Mouse (Mus musculus): Measurements from ENCODE around the gene 4930451I11Rik.

Gene 4930451I11Rik

DNA sequence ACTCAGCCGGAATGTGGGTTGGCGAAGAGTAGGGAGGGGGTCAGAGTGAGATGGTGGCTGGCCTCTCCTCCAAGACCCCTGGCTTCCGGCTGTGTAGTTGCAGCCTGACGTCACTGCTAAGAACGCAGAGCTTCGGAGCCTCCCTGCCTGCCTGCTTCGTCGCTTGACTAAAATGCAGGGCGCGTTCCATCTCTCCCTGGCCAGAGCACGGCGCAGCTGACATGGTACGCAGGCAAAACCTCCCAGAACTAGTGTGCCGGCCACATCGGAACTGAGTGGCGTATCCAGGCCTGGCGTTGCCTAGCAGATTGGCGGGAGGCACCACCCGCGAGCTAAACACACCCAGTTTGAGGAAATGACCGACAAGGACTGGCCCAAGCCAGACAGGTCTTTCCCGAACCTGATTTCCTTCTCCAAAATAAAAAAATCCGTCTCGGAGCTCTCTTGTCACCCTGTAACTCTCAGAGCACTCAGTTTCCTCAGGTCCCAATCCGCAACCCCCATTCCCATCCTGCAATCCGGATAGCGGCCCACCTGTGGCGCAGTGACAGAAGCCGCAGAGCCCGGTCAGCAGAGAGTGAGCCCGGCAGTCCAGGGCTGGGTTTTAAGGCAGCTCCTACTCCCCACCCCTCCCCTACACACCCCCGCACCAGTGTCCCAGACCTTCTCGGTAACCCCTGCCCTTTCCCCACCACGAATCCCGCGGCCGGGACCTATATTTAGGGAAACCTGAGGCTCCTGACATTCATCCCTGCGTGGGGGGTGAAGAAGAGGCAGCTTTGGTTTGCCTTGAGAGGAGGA lies 31.8 kb downstream of the 4930451I11Rik start:
- no peak for DNase-seq

DNA sequence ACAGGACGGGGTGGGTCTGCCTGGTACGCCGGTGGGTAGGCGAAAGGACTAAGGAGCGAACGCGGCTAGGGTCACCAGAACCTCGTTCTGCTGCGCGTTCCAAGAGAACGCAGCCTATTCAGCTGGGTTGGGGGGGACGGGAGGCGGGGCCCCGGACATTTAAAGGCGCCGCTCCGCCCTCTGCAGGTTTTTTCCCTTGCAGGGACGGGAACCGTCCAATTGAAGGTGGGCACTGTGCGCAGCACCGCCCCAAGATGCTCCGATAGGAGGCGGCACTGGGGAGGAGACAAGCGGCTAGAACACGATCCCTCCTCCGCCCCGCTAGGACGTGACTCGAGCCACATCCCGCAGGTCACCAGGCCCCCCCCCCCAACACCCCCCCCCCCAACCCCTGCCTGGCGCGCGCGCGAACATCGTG lies 32.4 kb downstream of the 4930451I11Rik start:
- peak; percentile 99 to 100 for DNase-seq

DNA sequence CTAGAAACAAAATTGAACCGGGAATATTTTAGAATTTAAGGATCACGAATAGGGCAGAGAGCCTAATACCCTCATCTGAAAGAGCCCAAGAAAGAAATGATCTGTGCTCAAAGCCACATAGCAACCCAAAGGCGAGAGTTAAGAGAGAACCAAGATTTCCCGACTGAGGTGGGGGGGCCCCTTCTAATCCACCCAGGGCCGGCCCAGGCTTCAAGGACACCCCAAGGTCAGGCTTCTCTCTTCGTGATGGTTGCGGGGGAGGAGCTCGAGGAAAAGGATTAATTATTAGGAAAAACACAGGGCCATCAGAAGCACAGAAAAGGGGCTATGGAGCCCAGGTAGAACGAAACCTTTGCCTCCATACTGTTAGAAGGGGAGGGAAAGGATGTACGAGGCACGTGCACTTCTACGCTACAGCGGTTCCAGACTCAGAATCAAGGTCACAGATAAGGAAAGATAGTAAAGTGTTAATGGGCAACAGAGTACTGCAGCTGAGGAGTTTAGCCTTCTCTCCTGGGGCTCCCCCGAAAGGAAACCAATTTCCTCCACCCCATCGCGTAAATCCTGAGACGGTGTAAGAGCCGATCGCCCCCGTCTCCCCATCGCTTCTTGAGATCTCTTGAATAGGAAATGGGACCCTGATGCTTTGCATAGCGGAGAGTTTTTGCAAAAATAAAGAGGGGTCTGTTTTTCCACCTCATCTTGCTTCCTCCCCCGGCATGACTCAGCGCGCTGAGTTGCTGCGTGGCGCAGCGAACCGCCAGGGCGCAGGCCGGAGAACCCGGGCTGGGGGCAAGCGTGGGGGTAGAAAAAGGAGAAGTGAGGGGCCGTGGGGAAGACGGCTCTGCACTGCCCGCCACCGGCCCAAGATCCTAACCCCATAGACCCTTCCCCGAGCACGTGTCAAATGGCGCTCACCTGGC lies 33.1 kb downstream of the 4930451I11Rik start:
- peak in 1 of 2 experiments; percentile 43 for DNase-seq

DNA sequence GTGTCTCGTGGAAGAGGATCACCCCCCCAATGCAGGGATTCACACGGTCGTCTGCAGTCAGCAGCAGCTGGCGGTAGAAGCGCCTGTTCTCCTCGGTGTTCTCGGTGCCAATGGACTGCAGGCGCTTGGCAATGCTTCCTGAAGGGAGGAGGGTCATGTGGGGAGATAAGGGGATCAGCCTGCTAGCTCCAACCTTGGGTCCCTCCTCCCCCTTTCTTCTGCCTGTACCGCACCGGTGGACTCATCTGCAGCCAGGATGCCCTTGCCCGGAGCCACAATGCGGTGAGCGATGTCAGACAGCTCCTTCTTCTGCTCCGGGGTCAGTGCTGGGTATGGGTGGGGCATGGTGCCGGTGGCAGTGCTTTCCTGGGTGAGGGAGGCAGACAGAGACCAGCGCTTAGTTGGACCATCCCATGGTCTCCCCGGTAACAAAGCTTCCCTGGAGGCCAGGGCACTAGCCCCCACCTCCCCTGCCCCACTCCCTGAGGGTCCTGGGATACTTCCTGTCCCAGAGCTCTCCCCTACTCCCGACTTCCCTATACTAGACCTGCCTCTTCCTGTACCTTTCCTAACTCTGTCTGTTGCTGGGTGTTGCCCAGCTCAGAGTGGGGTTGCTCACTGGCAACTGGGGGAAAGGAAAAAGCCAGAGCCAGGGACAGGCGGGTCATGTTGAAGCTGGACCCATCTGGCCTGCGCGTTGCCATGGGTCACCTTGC lies 33.9 kb downstream of the 4930451I11Rik start, which contains the start of gene Fam57b:
Gene Fam57b (plus strand): TSS at position 258 of the 716 bp plus-strand sequence.
- peak; percentile 53 to 70 for DNase-seq

DNA sequence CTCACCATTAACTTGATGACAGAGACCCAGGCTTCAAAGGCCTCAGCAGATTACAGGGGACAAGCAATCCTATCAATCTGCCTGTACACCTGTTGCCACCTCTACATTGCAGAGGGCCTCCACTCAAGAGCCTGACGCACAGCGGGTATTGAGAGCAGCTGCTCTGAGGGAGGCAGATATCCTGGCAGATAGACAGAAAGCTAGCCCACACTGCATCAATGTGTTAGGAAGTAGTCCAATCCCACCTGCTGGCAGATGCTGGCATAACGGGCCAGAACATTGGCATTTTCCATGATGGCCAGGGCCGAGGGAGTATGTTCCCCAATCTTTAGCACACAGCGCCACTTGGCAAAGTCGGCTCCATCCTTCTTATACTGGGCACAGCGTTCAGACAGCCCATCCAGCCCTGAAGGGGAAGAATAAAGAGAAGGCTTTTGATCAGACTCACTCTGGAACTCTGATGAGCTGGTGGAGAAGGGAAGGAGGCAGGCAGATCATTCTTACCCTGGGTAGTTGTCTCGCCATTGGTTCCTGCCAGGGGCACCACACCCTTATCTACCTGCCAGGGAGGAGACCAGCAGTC lies 35.0 kb downstream of the 4930451I11Rik start:
- DNase-seq = no peak

DNA sequence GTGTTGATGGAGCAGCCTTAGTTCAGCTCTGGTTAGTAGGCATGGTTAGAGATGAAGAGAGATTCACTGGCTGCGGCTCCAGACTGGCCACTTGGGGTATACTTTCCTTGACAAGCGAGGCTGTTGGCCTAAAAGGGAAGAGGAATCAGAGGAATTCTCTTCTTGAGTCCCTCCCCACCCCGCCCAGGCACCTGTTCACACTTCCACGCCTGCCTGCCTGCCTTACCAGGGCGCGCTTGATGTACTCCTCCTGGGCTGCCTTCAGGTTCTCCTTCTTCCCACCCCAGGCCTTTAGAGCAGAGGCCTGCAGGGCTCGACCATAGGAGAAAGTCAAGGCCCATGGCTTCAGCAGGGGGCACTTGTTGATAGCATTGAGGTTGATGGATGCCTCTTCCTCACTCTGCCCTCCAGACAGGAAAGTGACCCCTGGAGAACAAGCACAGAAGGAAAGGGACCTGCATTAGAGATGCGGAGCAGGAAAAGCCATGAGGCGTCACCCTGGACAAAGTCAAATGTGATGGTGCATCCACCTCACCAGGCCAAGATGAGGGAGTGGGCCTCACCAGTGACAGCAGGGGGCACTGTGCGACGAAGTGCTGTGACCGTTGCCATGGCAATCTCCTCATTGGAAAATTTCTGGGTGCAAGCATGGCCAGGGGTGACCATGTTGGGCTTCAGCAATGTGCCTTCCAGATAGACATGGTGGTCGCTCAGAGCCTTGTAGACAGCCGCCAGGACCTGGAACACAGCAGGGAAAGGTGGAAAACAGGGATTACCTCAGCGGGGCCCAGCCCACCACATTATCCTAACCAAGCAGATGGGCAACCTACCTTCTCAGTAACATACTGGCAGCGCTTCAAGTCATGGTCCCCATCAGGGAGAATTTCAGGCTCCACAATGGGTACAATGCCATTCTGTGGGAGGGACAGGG lies 35.8 kb downstream of the 4930451I11Rik start:
- DNase-seq = no peak

DNA sequence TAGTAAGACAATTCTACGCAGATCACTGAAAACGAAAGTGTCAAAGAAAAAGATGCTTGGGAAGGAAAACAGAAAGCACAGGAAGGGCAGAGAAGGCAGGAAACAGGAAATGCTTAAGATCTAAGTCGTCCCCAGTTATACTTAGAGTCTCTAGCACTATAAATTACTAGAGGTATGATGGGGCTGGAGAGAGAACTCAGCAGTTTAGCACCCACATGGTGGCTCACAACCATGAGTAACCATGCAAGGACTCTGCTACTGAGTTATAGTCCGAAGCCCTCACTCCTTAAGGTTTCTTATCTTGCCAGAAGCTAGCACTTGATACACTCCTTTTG lies 37.2 kb downstream of the 4930451I11Rik start:
- no peak for DNase-seq

DNA sequence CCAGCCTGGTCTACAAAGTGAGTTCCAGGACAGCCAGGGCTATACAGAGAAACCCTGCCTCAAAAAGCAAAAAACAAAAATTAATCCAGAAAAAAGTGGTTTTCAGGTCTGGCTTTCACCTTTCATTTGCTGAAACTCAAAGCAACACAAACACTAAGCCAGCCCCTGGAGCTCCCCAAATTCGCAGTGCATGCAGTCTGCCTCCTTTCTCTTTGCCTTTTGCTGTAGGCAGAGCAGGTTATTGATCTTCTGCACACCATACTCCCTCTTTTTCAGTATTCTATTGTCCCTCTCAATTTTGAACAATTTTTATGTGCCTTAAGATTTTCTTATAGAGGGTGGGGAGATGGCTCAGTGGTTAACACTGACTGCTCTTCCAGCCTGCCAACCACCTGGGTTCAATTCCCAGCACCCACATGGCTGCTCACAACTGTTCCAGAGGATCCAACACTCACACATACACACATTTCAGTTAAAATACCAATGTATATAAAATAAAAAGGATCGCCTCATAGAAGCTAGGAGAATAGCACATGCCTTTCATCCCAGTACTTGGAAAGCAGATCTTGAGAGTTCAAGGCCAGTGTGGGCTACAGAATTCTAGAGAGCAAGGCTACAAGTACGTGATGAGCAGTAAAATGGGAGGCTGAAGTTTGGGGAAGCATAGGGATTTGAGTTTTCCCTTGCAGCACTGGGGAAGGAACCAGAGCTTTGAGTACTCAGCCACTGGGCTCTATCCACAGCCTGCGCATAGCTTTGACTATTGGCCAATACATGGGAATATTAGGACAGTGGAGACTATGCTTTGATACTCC lies 37.8 kb downstream of the 4930451I11Rik start:
- DNase-seq = no peak

DNA sequence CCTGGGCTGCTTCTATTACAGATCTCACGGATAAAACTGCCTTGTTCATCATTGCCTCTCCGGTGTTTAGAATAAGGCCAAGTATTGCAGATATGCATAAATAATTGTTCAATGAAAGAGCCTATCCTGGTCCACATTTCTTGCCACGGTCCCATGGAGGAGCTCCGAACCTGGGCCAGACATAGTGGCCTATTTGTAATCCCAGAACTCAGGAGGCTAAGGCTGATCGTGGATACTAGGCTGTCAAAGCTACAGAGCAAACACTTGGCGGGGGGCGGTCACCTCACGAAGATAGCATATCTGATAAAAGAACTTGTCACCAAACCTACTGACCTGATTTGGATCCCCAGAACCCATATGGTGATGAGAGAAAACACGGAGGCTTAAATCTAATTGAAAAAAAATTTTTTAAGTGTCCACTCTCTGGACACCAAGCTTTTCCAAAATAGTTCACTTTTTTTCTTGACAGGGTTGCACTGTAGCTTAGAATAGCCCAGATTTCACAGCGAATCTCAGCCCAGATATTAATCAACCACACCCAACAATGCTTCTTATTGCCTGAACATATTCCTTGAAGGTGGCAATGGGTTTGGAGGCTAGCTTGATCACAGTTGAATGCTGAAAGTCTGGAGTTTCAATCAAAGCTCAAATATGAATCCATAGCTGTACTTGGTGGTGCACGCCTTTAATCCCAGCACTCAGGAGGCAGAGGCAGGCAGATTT lies 38.6 kb downstream of the 4930451I11Rik start:
- no peak for DNase-seq

DNA sequence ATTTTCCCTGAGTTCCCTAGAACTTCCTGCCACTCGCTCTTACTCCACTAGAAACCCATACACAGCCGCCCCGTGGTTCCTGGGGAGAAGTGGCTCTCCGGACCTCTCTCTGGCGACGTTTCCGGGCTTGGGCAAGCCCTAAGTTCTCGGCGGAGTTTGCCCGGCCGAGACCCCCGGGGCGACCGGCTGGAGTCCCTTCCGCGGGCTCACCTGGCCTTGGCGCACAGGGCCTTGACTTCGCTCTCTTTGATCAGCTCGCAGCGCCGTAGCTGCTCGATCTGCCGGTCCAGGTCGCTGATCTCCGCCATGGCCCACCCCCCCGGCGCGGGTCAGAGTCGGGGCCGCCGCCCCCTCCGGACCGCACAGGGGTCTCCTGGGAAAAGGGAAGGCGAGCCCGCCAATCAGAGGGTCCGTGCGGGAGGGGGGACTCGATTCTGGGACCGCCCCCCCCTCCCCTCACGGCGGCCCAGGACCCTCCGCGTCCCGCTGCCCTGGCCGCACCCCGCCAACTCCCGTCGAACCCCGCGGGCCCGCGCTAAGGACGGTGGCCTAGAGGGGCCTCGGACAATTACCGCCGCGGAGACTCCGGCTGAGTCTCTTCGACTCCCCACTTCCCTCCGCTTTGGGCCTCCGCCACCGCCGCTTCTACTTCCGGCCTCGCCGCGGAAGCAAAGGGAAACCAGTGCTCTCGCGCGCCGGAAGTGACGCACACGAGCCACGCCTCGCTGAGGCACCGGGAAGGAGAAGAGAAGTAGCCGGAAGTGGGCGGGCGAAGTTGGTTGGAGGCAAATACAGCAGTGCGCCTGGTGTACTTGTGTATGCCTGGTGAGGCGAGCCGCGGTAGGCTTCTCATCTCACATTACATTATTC lies 39.4 kb downstream of the 4930451I11Rik start, which contains the start of gene Ppp4c:
Gene Ppp4c (minus strand): TSS at position 646 of the 870 bp plus-strand sequence.
- DNase-seq = peak; percentile 97 to 98

DNA sequence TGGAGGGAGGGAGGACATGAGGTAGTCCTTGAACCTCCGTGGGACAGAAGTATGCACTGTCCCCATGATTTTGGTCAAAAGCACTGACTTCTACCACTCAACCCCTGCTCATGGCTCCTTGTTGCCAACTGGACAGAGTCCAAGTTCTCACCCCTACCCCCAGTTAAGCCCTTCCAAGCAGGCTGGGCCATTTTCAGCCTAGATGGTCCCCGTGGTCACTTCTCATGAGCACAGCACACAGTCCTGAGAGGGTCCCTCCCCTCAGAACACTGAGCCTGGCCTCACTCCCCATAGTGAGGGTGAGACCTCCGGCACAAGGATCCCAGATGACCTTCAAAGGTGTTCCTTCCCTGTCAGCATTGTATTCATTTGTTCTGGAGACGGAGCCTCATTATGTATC lies 42.3 kb downstream of the 4930451I11Rik start:
- DNase-seq = no peak

DNA sequence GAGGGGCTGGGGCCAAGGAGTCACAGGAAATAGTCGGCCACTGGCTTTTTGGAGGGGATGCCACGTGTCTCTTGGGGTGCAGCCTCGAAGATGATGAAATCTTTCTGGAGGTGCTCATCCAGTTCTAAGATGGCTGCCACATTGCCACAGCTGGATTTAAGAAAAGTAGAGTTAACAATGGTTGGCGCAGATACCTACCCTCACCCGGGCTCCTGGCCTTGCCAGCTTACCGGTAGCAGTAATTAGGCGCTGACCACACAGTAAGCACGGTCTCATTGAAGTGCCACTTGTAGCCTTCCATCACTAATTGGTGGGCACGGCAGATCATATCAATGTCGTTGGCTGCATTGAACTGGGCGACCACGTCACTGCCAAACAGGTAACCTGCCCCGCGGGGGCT lies 45.3 kb downstream of the 4930451I11Rik start:
- no peak for DNase-seq

DNA sequence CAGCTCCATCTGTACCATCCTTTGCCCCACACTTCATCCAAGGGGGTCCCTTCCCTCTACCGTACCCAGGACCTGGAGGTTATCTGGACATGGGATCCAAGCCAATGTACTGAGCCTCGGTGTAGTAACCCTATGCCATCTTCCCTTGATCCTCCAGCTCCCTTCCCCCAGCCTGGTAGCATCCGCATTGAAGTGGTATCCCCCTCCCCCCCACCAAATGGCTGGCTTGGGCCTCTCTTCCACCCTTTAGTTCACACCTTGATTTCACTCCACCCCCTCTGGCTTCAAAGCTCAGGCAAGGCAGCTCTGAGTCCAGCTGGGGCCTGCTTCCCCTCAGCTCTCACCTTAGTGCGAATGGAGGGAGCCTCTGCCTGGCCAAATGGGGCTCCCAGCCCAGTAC lies 46.4 kb downstream of the 4930451I11Rik start:
- no peak for DNase-seq

DNA sequence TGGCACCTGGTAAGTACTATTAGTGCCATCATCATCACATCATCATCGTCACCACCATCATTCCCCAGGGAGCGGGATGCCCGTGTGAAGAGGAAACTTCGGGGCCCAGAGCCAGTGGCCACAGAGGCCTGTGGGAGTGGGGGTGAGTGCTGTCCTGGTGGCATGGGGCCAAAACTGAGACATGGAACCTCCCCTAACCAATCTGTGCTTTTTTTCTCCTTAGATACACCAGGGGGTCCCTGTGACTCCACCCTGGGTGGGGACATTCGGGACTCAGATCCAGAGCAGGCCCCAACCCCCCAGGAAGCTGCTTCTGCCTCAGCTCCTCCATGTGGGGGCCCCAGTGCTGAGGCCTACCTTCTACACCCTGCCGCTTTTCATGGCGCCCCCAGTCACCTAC lies 47.0 kb downstream of the 4930451I11Rik start:
- DNase-seq = no peak

DNA sequence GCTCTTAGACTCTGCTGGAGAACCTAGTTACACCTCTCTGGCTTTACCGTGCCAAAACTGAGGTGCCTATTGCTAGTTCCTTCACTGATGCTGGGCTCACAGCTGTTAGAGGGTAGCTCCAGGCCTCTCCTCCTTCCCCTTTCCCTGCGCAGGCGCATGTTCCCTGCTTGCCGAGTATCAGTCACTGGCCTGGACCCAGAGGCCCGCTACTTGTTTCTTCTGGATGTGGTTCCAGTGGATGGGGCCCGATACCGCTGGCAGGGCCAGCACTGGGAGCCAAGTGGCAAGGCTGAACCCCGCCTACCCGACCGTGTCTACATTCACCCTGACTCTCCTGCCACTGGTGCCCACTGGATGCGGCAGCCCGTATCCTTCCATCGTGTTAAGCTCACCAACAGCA lies 48.7 kb downstream of the 4930451I11Rik start:
- DNase-seq = no peak

DNA sequence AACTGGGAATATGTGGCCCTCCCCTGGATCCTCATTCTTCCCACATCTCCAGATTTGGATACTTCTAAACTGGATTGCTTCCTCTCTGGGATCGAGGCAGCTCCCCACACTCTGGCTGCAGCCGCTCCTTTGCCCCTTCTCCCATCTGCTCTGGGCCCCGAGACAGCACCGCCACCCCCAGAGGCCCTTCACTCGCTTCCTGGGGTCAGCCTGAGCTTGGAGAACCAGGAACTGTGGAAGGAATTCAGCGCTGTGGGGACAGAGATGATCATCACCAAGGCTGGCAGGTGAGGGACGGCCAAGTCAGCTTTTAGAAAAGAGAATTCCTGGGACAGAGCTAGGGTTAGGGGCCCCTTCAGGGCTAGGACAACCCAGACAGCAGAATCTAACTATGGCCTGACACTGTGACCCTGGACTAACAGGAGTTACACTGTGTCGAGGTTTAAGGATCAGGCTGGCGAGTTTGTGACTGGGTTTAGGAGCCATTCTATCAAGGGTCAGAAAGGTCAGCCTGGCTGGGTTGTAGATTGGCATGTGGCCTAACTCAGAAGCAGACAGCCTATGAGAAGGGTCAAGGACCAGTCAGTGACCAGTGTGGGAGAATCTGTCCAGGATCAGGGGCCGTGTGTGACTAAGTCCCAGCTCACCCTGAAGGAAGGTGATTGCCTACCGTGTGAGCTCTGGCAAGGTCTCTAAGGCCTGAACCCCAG lies 49.6 kb downstream of the 4930451I11Rik start:
- no peak for DNase-seq

DNA sequence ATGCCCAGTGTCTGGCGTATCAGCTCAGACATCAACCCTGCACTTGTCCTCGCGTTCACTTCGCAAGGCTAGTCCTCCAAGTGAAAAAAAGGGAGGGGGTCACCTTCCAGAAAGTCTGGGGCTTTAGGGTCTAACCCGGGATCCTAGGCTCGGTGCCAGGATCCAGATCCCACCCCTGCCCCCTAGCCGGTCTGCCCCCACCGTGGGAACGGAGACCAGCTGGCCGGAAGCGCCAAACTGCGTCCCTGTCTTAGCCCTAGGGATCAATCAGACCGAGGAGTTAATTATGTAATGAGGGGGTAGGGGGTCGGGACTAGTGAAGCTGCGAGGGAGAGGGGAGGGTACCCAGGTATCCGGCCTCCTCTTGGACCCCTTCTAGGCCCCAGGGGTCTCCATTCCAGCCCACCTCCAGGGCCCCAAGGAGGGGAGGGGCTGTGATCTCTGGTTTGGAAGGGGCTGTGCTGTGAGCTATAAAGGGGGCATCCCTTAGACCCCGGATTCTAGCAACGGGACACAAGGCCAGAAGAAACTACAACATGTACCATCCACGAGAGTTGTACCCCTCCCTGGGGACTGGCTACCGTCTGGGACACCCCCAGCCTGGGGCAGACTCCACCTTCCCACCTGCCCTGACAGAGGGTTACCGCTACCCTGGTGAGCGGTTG lies 50.3 kb downstream of the 4930451I11Rik start, which contains the start of gene Tbx6:
Gene Tbx6 (plus strand): TSS at position 513 of the 665 bp plus-strand sequence.
- DNase-seq = no peak
